Mouse (Mus musculus): ENCODE results near the gene Col1a2. TPM values are rescaled to one million over a fixed set of nuclear protein-coding genes. Genes with fewer than 3 reads are reported as not detected.

Col1a2 gene
- polyA plus RNA-seq (2014; fragmentation: Nextera tagmentation; extraction: Ambion mirVana) = 458 and 463 TPM in 2 replicates

DNA sequence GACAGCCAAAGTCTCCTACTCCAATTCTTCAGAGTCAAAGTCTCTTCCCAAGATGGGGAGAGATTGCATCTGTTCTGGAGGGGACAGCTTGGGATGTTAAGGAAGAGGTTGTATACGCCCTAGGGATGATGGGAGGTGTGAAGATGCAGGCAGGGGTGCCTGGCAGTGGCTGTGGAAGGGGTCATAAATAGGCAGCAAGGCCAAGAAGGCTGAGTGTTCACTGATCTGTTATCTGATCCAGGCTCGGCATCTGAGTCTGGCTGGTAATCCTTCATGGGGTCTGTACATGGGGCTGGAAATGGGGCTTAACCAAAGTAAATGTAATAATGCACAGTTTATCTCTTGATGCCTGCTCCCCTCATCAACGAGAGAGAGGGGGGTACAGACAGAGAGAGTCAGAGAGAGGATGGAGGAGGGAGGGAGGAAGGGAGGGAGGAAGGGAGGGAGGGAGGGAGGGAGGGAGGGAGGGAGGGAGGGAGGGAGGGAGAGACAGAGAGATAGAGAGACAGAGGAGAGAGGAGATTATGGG is at the start of gene Col1a2:
TSS of gene Col1a2 (plus strand) at position 212 of the 529 bp plus-strand sequence.
- peaks cover under 1% of the 10 kb centered on the region for H3K36me3 ChIP-seq (ENCODE audit: control insufficient read depth, insufficient read depth, low read length)
- peak within 1 kb of the TSS; percentile 61 for H3K9ac ChIP-seq (ENCODE audit: low read length)
- ATAC-seq (replicated peaks; ENCODE audit: low FRiP score, low TSS enrichment, low read depth) (no peak), DNase-seq (ENCODE audit: low spot score) (no peak)
- H3K4me2 ChIP-seq (ENCODE audit: low read length) = peak within 1 kb of the TSS; percentile 74
- H3K4me3 ChIP-seq (ENCODE audit: low read depth, low read length) = peak within 1 kb of the TSS; percentile 47
- no peaks in the 10 kb centered on the region for H3K27me3 ChIP-seq (replicated peaks; ENCODE audit: control insufficient read depth, insufficient read depth, low read length)
- no peaks in the 10 kb centered on the region; the same call in 1 of the 2 replicates for H3K4me1 ChIP-seq (replicated peaks; ENCODE audit: control insufficient read depth, insufficient read depth, low read length)
- 25% methylated on average over 2 of the region's 3 CpGs for WGBS
- no peaks in the 10 kb centered on the region for H3K9me3 ChIP-seq (ENCODE audit: control insufficient read depth, low read length)
- H3K27ac ChIP-seq (ENCODE audit: low read depth) = peak within 1 kb of the TSS; percentile 78

DNA sequence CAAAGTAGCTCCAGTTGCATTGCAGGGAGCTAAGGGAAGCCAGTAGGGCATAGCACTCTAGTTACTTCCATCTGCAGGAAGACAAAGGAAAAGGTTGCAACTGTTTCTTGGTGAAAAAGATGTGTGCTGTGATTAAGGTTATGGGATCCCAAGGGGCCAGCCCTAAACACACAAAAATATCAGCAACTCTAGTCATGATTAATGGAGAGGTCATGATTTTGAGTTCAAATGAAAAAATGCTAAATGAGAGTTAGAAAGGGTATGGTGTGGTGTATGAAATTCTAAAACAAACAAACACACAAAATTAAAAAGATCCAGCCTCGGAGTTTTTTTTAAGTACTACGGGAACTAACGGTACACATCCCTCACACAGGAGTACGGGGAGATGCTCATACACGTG is 49.1 kb upstream of the Col1a2 start:
- 29% methylated on average over 5 of the region's 5 CpGs for WGBS
- no peak for ATAC-seq (replicated peaks; ENCODE audit: low FRiP score, low TSS enrichment, low read depth)
- DNase-seq (ENCODE audit: low spot score) = no peak
- H3K27ac ChIP-seq (ENCODE audit: low read depth) = peak overlapping the region; percentile 93
- no peaks in the 10 kb centered on the region for H3K27me3 ChIP-seq (replicated peaks; ENCODE audit: control insufficient read depth, insufficient read depth, low read length)
- H3K4me2 ChIP-seq (ENCODE audit: low read length) = no peak overlapping the region
- H3K4me3 ChIP-seq (ENCODE audit: low read depth, low read length) = no peak overlapping the region
- H3K9ac ChIP-seq (ENCODE audit: low read length) = no peak overlapping the region
- peaks cover 22% of the 10 kb centered on the region for H3K4me1 ChIP-seq (replicated peaks; ENCODE audit: control insufficient read depth, insufficient read depth, low read length)
- no peaks in the 10 kb centered on the region for H3K9me3 ChIP-seq (ENCODE audit: control insufficient read depth, low read length)
- H3K36me3 ChIP-seq (ENCODE audit: control insufficient read depth, insufficient read depth, low read length) = no peaks in the 10 kb centered on the region

DNA sequence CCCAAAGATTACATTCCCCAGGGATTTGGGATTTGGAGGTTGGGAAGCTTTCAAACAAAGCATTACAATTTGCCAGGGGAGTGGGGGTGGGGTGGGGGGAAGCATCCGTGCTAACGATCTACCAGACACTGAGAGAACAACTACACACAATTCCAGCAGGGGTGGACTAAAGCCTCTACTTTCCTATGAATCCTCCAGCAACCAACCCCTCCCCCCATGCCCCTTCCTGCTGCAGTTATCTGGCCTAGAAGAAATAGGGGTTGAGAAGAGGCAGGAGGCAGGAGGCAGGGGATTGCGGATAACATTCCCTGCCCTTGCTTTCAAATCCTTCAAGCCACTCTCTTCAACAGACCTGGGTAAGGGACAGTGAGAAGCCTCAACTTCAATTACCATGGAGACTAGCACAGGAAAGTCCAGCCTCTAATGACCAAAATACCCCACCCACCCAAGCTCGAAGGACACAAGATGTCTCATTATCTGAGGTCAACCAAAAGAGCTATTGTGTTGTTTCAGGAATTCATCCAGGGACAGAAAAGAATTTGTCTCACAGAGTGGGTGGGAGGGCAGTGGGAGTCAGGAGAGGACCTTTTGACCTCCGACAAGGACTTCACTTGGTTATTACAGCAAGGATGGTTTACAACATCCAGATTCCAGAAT is 48.5 kb upstream of the Col1a2 start:
- Histone ChIP-seq H3K27me3 (replicated peaks; ENCODE audit: control insufficient read depth, insufficient read depth, low read length) (no peaks in the 10 kb centered on the region), H3K9me3 (ENCODE audit: control insufficient read depth, low read length) (no peaks in the 10 kb centered on the region), H3K9ac (ENCODE audit: low read length) (no peak overlapping the region), H3K4me1 (replicated peaks; ENCODE audit: control insufficient read depth, insufficient read depth, low read length) (peaks cover 22% of the 10 kb centered on the region), H3K27ac (ENCODE audit: low read depth) (peak overlapping the region; percentile 93), H3K4me3 (ENCODE audit: low read depth, low read length) (no peak overlapping the region), H3K4me2 (ENCODE audit: low read length) (peak overlapping the region; percentile 18; the same call in 1 of the 2 replicates), H3K36me3 (ENCODE audit: control insufficient read depth, insufficient read depth, low read length) (no peaks in the 10 kb centered on the region)
- DNase-seq (ENCODE audit: low spot score) (no peak), ATAC-seq (replicated peaks; ENCODE audit: low FRiP score, low TSS enrichment, low read depth) (0 out of 2 replicates have a peak, but pooled peaks have one; percentile 19)
- WGBS = 11% methylated on average over 5 of the region's 5 CpGs

DNA sequence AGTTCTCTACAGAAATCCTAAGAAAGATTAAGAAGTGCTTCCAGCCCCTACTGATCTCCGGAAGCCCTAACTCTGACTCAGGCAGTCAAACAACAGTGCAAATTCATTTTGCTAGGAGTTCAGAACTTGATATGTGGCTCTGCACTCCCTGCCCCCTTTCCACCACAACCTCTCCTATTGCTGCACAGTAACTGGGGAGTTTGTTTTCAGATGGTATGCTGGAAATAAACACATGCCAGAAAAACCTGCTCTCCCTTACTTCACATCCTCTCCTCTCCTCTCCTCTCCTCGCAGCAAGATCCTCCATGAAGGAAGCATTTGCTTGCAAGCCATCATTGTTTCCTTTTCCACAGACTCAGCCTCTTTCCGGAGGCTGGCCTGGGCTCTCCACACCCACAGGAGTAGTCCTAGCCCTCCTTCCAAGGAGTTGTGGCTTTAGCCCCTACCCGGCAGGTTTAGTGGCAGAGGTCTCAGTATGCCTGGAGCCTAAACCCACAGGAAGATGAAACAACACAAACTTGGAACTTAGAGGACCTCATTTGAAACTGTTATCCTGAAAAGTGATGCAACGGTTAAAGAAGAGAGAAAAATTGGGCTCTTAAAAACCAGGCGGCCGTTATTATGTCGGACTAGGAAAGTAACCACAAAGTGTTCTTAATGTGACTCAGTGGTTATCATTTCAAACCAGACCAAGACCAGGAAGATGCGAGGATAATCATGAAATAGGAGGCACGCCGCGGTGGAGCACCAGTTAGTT is 47.7 kb upstream of the Col1a2 start:
- 43% methylated on average over 12 of the region's 12 CpGs for WGBS
- peak overlapping the region; percentile 18; the same call in 1 of the 2 replicates for H3K4me2 ChIP-seq (ENCODE audit: low read length)
- H3K36me3 ChIP-seq (ENCODE audit: control insufficient read depth, insufficient read depth, low read length) = no peaks in the 10 kb centered on the region
- DNase-seq (ENCODE audit: low spot score) = peak; percentile 57
- H3K4me1 ChIP-seq (replicated peaks; ENCODE audit: control insufficient read depth, insufficient read depth, low read length) = peaks cover 22% of the 10 kb centered on the region
- H3K27ac ChIP-seq (ENCODE audit: low read depth) = peak overlapping the region; percentile 93
- H3K9me3 ChIP-seq (ENCODE audit: control insufficient read depth, low read length) = no peaks in the 10 kb centered on the region
- no peak overlapping the region for H3K4me3 ChIP-seq (ENCODE audit: low read depth, low read length)
- no peak overlapping the region for H3K9ac ChIP-seq (ENCODE audit: low read length)
- ATAC-seq (replicated peaks; ENCODE audit: low FRiP score, low TSS enrichment, low read depth) = no peak
- H3K27me3 ChIP-seq (replicated peaks; ENCODE audit: control insufficient read depth, insufficient read depth, low read length) = no peaks in the 10 kb centered on the region

DNA sequence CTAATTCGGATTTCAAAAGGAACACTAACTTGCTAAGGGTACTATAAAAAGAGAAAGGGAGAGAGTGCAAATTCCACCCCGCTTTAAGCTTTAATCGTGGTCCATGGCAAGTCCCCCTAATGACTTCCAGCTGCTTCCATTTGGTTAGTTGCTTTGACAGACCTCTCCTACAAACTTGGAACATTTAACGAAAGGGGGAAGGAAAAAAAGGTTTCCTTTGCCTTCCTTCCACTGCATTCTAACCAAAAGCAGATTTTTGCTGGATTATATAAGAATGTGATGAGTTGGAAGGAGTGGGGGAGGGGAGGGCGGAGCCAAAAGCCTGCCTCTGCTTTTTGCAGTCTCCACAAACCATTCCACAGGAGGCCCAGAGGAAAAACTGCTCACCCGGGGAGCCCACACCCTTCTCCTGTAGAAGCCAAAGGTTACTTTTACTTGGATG is 47.0 kb upstream of the Col1a2 start:
- DNase-seq (ENCODE audit: low spot score) = peak; percentile 60

DNA sequence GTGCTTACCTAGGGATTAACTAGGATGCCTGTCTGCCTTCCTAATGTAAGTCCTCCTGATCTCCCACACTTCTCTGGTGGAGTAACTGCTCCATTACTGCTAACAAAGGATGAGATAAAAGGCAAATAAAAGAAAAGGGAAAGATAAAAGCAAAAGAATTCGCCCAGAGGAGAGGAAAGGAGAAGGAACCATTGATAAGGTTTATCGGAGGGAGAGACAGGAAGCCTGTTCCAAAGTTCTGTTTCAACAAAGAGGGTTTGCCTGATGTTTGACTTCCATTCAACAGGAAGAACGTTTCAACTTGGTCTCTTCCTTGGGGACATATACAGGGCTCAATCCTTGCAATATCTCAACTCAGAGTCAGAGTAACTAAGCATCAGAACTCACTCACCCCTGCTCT is 39.3 kb upstream of the Col1a2 start:
- no peaks in the 10 kb centered on the region for H3K36me3 ChIP-seq (ENCODE audit: control insufficient read depth, insufficient read depth, low read length)
- no peak for DNase-seq (ENCODE audit: low spot score)

More for the DNA sequence above, 47.0 kb upstream of the Col1a2 start:
- Histone ChIP-seq H3K9ac (ENCODE audit: low read length) (no peak overlapping the region), H3K27ac (ENCODE audit: low read depth) (peak overlapping the region; percentile 93), H3K27me3 (replicated peaks; ENCODE audit: control insufficient read depth, insufficient read depth, low read length) (no peaks in the 10 kb centered on the region), H3K36me3 (ENCODE audit: control insufficient read depth, insufficient read depth, low read length) (no peaks in the 10 kb centered on the region), H3K4me1 (replicated peaks; ENCODE audit: control insufficient read depth, insufficient read depth, low read length) (peaks cover 22% of the 10 kb centered on the region), H3K9me3 (ENCODE audit: control insufficient read depth, low read length) (no peaks in the 10 kb centered on the region), H3K4me3 (ENCODE audit: low read depth, low read length) (no peak overlapping the region), H3K4me2 (ENCODE audit: low read length) (no peak overlapping the region; the same call in 1 of the 2 replicates)
- 16% methylated on average over 6 of the region's 6 CpGs for WGBS
- ATAC-seq (replicated peaks; ENCODE audit: low FRiP score, low TSS enrichment, low read depth) = 0 out of 2 replicates have a peak, but pooled peaks have one; percentile 50

DNA sequence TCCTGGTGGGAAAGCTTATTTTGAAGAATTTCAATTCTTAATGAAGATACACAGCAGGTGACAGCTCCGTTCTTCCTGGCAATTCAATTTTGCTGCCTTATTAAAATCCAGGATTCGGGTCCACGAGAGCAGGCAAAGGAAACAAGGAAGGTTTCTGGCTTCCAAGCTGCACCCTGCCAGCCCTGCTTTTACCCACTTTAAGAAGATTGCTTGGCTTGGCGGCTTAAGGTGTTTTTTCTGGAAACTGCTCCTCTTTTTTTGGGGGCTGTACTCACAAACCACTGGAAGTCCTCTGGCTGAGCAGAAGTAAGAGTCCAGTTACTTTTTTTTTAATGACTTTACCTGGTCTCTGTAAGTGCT is 21.1 kb upstream of the Col1a2 start:
- peak overlapping the region; percentile 43; the same call in 1 of the 2 replicates for H3K27ac ChIP-seq (ENCODE audit: low read depth)
- H3K4me1 ChIP-seq (replicated peaks; ENCODE audit: control insufficient read depth, insufficient read depth, low read length) = peaks cover 16% of the 10 kb centered on the region
- H3K4me2 ChIP-seq (ENCODE audit: low read length) = peak overlapping the region; percentile 6; the same call in 1 of the 2 replicates
- H3K9me3 ChIP-seq (ENCODE audit: control insufficient read depth, low read length) = no peaks in the 10 kb centered on the region
- 43% methylated on average over 4 of the region's 4 CpGs for WGBS
- no peaks in the 10 kb centered on the region for H3K36me3 ChIP-seq (ENCODE audit: control insufficient read depth, insufficient read depth, low read length)
- H3K27me3 ChIP-seq (replicated peaks; ENCODE audit: control insufficient read depth, insufficient read depth, low read length) = no peaks in the 10 kb centered on the region
- no peak overlapping the region for H3K9ac ChIP-seq (ENCODE audit: low read length)
- no peak overlapping the region for H3K4me3 ChIP-seq (ENCODE audit: low read depth, low read length)
- no peak for ATAC-seq (replicated peaks; ENCODE audit: low FRiP score, low TSS enrichment, low read depth)
- DNase-seq (ENCODE audit: low spot score) = no peak

More for the DNA sequence above, 39.3 kb upstream of the Col1a2 start:
- Histone ChIP-seq H3K4me2 (ENCODE audit: low read length) (no peak overlapping the region), H3K4me3 (ENCODE audit: low read depth, low read length) (no peak overlapping the region), H3K4me1 (replicated peaks; ENCODE audit: control insufficient read depth, insufficient read depth, low read length) (no peaks in the 10 kb centered on the region), H3K27ac (ENCODE audit: low read depth) (no peak overlapping the region), H3K27me3 (replicated peaks; ENCODE audit: control insufficient read depth, insufficient read depth, low read length) (no peaks in the 10 kb centered on the region), H3K9ac (ENCODE audit: low read length) (no peak overlapping the region), H3K9me3 (ENCODE audit: control insufficient read depth, low read length) (no peaks in the 10 kb centered on the region)
- 47% methylated on average over 3 of the region's 3 CpGs for WGBS
- no peak for ATAC-seq (replicated peaks; ENCODE audit: low FRiP score, low TSS enrichment, low read depth)

DNA sequence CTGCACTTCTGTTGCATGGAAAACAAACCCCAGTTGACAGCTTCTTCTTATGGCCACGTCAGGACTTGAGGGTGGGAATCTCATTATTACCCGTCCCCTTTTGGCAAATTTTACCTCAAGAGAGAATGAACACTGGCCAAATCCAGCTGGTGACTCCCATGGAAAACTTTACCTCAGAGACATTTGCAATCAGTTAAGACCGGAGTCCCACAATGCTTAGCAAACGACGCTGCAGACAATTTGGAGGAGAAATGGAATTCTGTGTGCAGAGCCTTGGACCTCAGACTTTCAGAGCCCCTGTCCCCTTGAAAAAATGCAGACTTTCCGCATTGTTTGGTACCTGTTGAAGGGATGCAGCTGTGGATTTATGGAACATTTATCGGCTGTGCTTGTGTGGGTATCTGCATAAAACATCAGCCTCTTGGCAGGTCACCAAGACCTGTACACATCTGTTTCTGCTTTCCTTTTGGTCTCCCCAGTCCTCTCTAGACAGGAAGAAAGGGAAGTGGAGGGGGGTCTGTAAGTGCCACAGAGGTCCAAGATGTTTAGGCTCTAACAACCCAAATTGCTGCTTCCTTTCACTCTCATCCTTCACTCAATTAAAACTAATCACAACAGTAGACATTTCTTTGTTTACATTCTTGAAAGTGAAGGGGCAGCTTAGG is 20.5 kb upstream of the Col1a2 start:
- Histone ChIP-seq H3K9ac (ENCODE audit: low read length) (no peak overlapping the region), H3K27ac (ENCODE audit: low read depth) (peak overlapping the region; percentile 43; the same call in 1 of the 2 replicates), H3K9me3 (ENCODE audit: control insufficient read depth, low read length) (no peaks in the 10 kb centered on the region), H3K27me3 (replicated peaks; ENCODE audit: control insufficient read depth, insufficient read depth, low read length) (no peaks in the 10 kb centered on the region), H3K4me3 (ENCODE audit: low read depth, low read length) (no peak overlapping the region), H3K4me1 (replicated peaks; ENCODE audit: control insufficient read depth, insufficient read depth, low read length) (peaks cover 21% of the 10 kb centered on the region), H3K4me2 (ENCODE audit: low read length) (peak overlapping the region; percentile 6; the same call in 1 of the 2 replicates), H3K36me3 (ENCODE audit: control insufficient read depth, insufficient read depth, low read length) (no peaks in the 10 kb centered on the region)
- peak; percentile 59 for DNase-seq (ENCODE audit: low spot score)
- ATAC-seq (replicated peaks; ENCODE audit: low FRiP score, low TSS enrichment, low read depth) = peak; percentile 67
- WGBS = 24% methylated on average over 7 of the region's 7 CpGs

All from intestine, embryonic 14.5 days (tissue).